Mouse (Mus musculus) C2C12 (cell line): ENCODE measurements around the gene Gpam. TPM values are rescaled to one million over a fixed set of nuclear protein-coding genes. Genes with fewer than 3 reads are reported as not detected.

Experiments used
- H3K27me3 ChIP-seq: one replicate; pipeline ENCODE4 v1.6.1; 2011; ENCODE audit not compliant: control insufficient read depth, insufficient read depth, insufficient read length
- H3K36me3 ChIP-seq: one replicate; pipeline ENCODE4 v1.6.1; 2011; ENCODE audit not compliant: control insufficient read depth, insufficient read depth
- H3K4me3 ChIP-seq: one replicate; pipeline ENCODE4 v1.5.1; 2011; ENCODE audit warnings: mild to moderate bottlenecking, control low read depth; ENCODE audit not compliant: poor library complexity, insufficient read depth, severe bottlenecking
- H3K79me2 ChIP-seq: one replicate; pipeline ENCODE4 v1.6.1; 2011; ENCODE audit not compliant: control insufficient read depth, insufficient read depth
- H3K79me3 ChIP-seq: one replicate; pipeline ENCODE4 v1.6.1; 2011; ENCODE audit warnings: low read depth, control low read depth
- H3ac ChIP-seq: one replicate; pipeline ENCODE3; 2011; ENCODE audit warnings: low read depth; ENCODE audit not compliant: control insufficient read depth, insufficient read length
- CEBPB ChIP-seq: IDR thresholded peaks from one replicate; pipeline ENCODE4 v1.6.1; 2011; ENCODE audit warnings: low read depth, mild to moderate bottlenecking, control low read depth, moderate library complexity
- CTCF ChIP-seq: IDR thresholded peaks from one replicate; pipeline ENCODE4 v1.5.1; 2011; ENCODE audit not compliant: control insufficient read depth, insufficient read depth, insufficient read length
- FOSL1 ChIP-seq: IDR thresholded peaks from one replicate; pipeline ENCODE4 v1.8.0; 2011; ENCODE audit warnings: mild to moderate bottlenecking, low read length; ENCODE audit not compliant: poor library complexity, insufficient read depth, severe bottlenecking
- MAX ChIP-seq: IDR thresholded peaks from one replicate; pipeline ENCODE4 v1.6.1; 2011; ENCODE audit warnings: mild to moderate bottlenecking, control low read depth
- MYOD1 ChIP-seq: IDR thresholded peaks from one replicate; pipeline ENCODE4 v1.6.1; 2011; ENCODE audit warnings: low read depth; ENCODE audit not compliant: control insufficient read depth, insufficient read length
- MYOG ChIP-seq: IDR thresholded peaks from one replicate; pipeline ENCODE4 v1.6.1; 2011; ENCODE audit not compliant: control insufficient read depth, insufficient read length; ENCODE audit errors: extremely low read depth
- USF1 ChIP-seq: IDR thresholded peaks from one replicate; pipeline ENCODE4 v1.6.1; 2011; ENCODE audit warnings: low read depth, mild to moderate bottlenecking, control low read depth, moderate library complexity
- polyA plus RNA-seq: library from polyadenylated mRNA; unstranded; fragments of >200 nt; fragmentation: generic; extraction: Trizol; gene quantifications from one replicate; pipeline ENCODE4 v1.2.1, GENCODE M21; 2012; ENCODE audit warnings: missing spikeins

The Gpam gene
- polyA plus RNA-seq, 1 experiment, result 7.0 TPM

GRCm38 (mm10) chr19:55061951-55062350 lies 65.1 kb downstream of the Gpam start:
- Histone ChIP-seq H3K4me3 (no peak overlapping the region), H3K27me3 (no peaks in the 10 kb centered on the region), H3ac (no peak overlapping the region), H3K79me3 (no peaks in the 10 kb centered on the region), H3K36me3 (no peaks in the 10 kb centered on the region), H3K79me2 (no peaks in the 10 kb centered on the region)
- TF ChIP-seq MYOD1, result no peak
- no peak for TF ChIP-seq USF1
- TF ChIP-seq MYOG, result no peak
- no peak for TF ChIP-seq CEBPB
- TF ChIP-seq MAX, result no peak
- no peak for TF ChIP-seq FOSL1
- no peak for TF ChIP-seq CTCF

DNA sequence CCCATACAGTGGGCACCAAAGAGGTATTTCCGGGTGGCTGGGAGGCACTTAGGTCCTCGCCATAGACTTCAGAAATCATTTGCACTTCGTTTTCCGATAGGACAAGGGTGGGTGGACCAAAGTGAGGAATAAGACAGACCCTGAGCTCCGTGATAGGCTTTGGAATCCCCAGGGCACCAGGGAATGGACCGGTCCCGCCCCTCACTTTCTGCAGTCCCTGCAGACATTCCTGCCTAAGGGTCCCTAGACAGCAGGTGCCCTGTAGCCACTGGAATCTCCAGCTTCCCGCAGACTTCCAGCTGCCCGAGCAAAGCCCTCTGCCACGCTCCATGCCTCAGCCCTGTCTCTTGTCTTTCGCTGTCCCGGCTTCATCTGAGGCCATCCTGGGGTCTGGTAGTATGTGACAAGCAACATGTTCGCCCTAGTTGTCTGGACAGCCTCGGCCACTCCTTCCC lies 65.6 kb downstream of the Gpam start:
- no peaks in the 10 kb centered on the region for H3K36me3 ChIP-seq
- TF ChIP-seq MYOD1 (no peak), FOSL1 (no peak), USF1 (no peak)
- H3K4me3 ChIP-seq, result no peak overlapping the region
- no peaks in the 10 kb centered on the region for H3K79me2 ChIP-seq
- no peaks in the 10 kb centered on the region for H3K79me3 ChIP-seq
- no peak overlapping the region for H3ac ChIP-seq
- no peaks in the 10 kb centered on the region for H3K27me3 ChIP-seq

DNA sequence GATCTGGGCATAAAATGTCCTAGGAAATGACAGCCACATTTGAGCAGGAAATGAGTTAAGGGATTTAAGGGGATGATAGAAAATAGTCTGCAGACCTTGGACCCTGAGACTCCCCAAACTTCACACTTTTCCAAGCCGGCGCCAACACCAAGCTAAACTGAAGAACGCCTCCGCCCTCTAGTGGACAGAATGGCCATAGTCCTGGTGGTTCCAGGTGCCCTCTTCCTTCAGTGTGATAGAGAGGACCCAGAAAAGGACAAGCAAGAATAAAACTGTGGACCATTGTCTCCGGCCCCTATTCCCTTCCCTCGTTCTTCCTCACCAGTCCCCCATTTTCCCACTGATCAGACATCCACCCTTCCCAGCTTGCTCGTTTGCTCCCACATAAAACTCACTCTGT lies 66.1 kb downstream of the Gpam start:
- no peaks in the 10 kb centered on the region for H3K79me2 ChIP-seq
- no peak overlapping the region for H3ac ChIP-seq
- no peaks in the 10 kb centered on the region for H3K79me3 ChIP-seq
- H3K4me3 ChIP-seq, result no peak overlapping the region
- no peaks in the 10 kb centered on the region for H3K36me3 ChIP-seq
- TF ChIP-seq CTCF, result peak; percentile 78
- TF ChIP-seq MYOG, result no peak
- TF ChIP-seq USF1, result no peak
- H3K27me3 ChIP-seq, result no peaks in the 10 kb centered on the region

- Histone ChIP-seq H3ac (no peak overlapping the region), H3K36me3 (no peaks in the 10 kb centered on the region), H3K27me3 (no peaks in the 10 kb centered on the region), H3K79me2 (no peaks in the 10 kb centered on the region), H3K4me3 (no peak overlapping the region), H3K79me3 (no peaks in the 10 kb centered on the region)
- TF ChIP-seq MAX (no peak), MYOG (no peak), CEBPB (no peak), CTCF (no peak), MYOD1 (no peak), FOSL1 (no peak), USF1 (no peak)
These were observed 69.6 kb downstream of the Gpam start for GRCm38 (mm10) chr19:55057483-55057882.

DNA sequence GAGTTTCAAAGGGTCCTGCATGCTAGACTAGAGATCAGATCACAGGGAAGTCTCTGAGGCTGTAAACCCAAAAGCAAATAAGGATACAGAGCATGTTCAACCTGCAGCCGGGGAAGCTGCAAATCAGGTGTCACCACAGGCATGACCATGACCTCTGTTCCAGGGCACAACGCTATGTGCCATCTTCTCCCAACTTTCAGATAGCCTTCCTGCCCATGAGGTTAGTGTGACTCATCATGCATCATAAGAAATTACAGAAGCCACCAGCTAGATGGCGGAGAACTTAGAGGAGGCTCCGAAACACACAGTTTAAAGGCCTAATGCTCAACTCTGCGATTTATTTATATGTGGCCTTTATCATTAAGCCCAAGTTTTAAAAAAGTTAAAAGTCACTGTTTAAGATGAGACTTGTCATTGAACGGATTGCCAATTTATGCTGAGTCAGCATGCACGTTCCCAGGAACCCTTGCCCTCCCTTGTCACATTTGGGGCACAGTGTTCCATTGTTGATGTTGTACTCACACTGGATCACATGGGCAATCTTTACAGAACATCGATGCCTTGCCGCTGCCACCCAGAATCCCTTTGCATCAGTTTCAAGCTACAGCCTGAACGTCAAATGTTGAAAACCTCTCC lies 71.3 kb downstream of the Gpam start:
- no peak overlapping the region for H3ac ChIP-seq
- H3K27me3 ChIP-seq, result no peaks in the 10 kb centered on the region
- no peaks in the 10 kb centered on the region for H3K79me2 ChIP-seq
- H3K36me3 ChIP-seq, result no peaks in the 10 kb centered on the region
- TF ChIP-seq MAX (no peak), USF1 (no peak), MYOD1 (no peak), MYOG (no peak), CEBPB (no peak), FOSL1 (no peak), CTCF (no peak)
- H3K79me3 ChIP-seq, result no peaks in the 10 kb centered on the region
- H3K4me3 ChIP-seq, result no peak overlapping the region

- TF ChIP-seq FOSL1, result no peak
- no peak for TF ChIP-seq CTCF
- TF ChIP-seq CEBPB, result no peak
- no peak for TF ChIP-seq USF1
- TF ChIP-seq MYOD1, result no peak
- TF ChIP-seq MYOG, result no peak
These were observed 73.9 kb downstream of the Gpam start for GRCm38 (mm10) chr19:55053163-55053562.

More at GRCm38 (mm10) chr19:55053163-55053562, 73.9 kb downstream of the Gpam start:
- Histone ChIP-seq H3K4me3 (no peak overlapping the region), H3K36me3 (no peaks in the 10 kb centered on the region), H3ac (no peak overlapping the region), H3K79me3 (no peaks in the 10 kb centered on the region), H3K79me2 (no peaks in the 10 kb centered on the region), H3K27me3 (no peaks in the 10 kb centered on the region)
